Mouse (Mus musculus): Measurements from ENCODE around the gene Lefty2. TPM values are rescaled to one million over a fixed set of nuclear protein-coding genes. Genes with fewer than 3 reads are reported as not detected.
A peak's percentile ranks its signal among the peaks of the same experiment; 100 is the strongest.

Gene Lefty2
- polyA plus RNA-seq, 1 experiment from 2014 or later = not detected

DNA sequence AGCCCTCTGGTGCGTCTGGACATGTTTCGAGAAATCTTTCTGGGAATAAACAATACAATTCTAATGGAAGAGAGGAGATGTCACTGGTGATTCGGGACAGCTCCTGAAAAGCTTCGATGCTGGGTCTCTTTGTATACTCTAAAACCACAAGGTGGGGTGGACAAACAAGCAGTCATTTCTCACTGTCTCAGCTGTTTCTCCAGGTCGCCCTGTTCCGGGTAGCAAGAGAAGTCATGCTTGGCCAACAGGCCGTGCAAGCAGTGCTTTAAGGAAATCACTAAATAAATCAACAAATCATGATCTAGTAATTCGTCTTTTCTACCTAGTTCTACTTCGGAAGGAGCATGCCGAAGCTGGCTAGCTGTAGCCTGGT lies 10.7 kb downstream of the Lefty2 start:
- WGBS = 25% methylated on average over 10 of the region's 10 CpGs
- H3K4me2 ChIP-seq = peak overlapping the region; percentile 66
- no peak for ATAC-seq (ENCODE audit: insufficient read depth, low FRiP score, low read depth)
- H3K9me3 ChIP-seq = no peaks in the 10 kb centered on the region
- peaks cover 19% of the 10 kb centered on the region for H3K4me1 ChIP-seq
- no peak overlapping the region for H3K9ac ChIP-seq
- H3K27ac ChIP-seq = peak overlapping the region; percentile 84
- H3K36me3 ChIP-seq = peaks cover 20% of the 10 kb centered on the region
- H3K4me3 ChIP-seq (replicated peaks) = peak overlapping the region; percentile 68
- H3K27me3 ChIP-seq (replicated peaks) = no peaks in the 10 kb centered on the region

DNA sequence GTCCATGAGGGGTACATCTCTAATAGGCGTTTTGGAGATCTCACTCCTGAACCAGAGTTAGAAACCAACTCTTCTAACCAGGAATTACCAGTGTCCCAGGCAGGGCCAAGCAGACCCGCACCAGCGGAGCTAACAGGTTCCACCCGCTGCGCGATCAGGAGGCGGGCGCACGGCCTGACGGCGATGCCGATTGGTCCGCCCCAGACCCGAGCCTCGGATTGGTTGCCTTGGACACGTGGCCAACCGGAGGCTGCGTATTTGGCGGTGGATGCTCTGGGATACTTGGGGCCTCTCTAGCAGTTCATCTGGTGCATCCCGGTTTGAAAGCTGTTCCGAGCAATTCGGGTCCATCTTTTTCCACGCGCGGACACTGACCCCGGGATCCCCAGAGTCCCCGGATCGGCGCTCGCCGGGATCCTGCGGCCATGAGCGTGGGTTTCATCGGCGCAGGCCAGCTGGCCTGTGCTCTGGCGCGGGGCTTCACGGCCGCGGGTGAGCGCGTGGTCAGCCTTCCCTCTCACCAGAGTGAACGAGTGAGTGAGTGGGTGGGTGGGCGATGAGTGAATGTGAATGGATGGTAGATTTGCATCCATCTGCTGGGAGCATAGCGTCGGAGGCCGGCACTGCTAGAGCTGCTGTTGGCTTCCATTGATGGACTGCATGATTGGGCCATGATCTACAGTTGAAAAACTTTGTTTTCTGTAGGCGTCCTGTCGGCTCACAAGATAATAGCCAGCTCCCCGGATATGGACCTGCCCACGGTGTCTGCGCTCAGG lies 11.3 kb downstream of the Lefty2 start, which contains the start of gene Pycr2:
TSS of gene Pycr2 (plus strand) at position 255 of the 776 bp plus-strand sequence.
- ATAC-seq (ENCODE audit: insufficient read depth, low FRiP score, low read depth) = peak; percentile 95
- peak within 1 kb of the TSS; percentile 66 for H3K4me2 ChIP-seq
- H3K9ac ChIP-seq = peak within 1 kb of the TSS; percentile 64
- peak within 1 kb of the TSS; percentile 68 for H3K4me3 ChIP-seq (replicated peaks)
- H3K9me3 ChIP-seq = no peaks in the 10 kb centered on the region
- peaks cover 19% of the 10 kb centered on the region for H3K4me1 ChIP-seq
- peaks cover 20% of the 10 kb centered on the region for H3K36me3 ChIP-seq
- peak within 1 kb of the TSS; percentile 84 for H3K27ac ChIP-seq
- H3K27me3 ChIP-seq (replicated peaks) = no peaks in the 10 kb centered on the region
- whole genome bisulfite sequencing = under 1% methylated on average over 52 of the region's 52 CpGs

DNA sequence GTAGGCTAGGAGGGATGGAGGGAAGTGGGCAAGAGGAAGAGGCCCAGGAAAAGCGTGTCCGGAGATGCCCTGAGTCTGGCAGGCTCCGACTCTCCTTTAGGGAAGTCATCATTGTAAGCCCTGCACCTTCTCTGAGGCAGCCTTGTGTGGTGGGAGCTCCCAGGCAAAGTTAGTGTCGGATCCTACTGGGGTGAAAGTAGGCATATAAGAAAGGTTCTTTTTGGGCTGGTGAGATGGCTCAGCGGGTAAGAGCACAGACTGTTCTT lies 11.8 kb downstream of the Lefty2 start:
- H3K4me1 ChIP-seq = peaks cover 19% of the 10 kb centered on the region
- no peaks in the 10 kb centered on the region for H3K27me3 ChIP-seq (replicated peaks)
- 3% methylated on average over 5 of the region's 5 CpGs for WGBS
- no peak for ATAC-seq (ENCODE audit: insufficient read depth, low FRiP score, low read depth)
- peak overlapping the region; percentile 66 for H3K4me2 ChIP-seq
- peaks cover 20% of the 10 kb centered on the region for H3K36me3 ChIP-seq
- peak overlapping the region; percentile 68 for H3K4me3 ChIP-seq (replicated peaks)
- H3K9ac ChIP-seq = peak overlapping the region; percentile 64
- H3K27ac ChIP-seq = peak overlapping the region; percentile 81
- no peaks in the 10 kb centered on the region for H3K9me3 ChIP-seq

DNA sequence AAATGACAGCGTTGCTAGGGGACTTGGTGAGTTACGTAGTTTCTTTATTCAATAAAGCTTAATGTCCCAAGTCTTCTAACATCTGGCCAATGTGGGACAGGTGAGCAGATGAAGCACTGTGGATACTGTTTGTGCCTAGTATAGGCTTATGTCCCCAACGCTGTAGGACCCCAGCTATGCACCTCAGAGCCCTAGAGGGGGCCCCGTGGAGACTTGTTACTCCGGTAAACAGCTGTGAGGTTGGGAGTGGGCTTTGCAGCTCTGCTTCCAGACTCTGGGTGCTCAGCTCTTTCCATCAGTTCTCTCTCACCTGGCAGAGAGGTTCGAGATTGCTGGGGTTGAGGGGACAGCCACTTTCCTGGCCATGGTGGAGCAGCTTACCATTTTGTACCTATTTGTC lies 12.4 kb downstream of the Lefty2 start:
- Histone ChIP-seq H3K9ac (0 out of 2 replicates have a peak overlapping the region, but pooled peaks have one; percentile 12), H3K4me1 (peaks cover 19% of the 10 kb centered on the region), H3K27me3 (replicated peaks) (no peaks in the 10 kb centered on the region), H3K27ac (no peak overlapping the region), H3K4me3 (replicated peaks) (peak overlapping the region; percentile 68), H3K9me3 (no peaks in the 10 kb centered on the region), H3K4me2 (peak overlapping the region; percentile 66), H3K36me3 (peaks cover 20% of the 10 kb centered on the region)
- WGBS = 62% methylated on average over 6 of the region's 6 CpGs
- no peak for ATAC-seq (ENCODE audit: insufficient read depth, low FRiP score, low read depth)

DNA sequence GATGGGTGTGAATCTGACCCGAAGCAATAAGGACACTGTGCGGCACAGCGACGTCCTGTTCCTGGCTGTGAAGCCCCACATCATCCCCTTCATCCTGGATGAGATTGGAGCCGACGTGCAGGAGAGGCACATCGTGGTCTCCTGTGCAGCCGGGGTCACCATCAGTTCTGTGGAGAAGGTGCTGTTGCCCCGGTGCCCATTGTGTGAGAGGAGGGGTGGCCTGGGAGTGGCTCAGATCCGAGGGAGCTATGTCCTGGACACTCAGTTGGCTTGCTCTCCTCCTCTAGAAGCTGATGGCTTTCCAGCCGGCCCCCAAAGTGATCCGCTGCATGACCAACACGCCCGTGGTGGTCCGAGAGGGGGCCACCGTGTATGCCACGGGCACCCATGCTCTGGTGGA lies 13.0 kb downstream of the Lefty2 start:
- Histone ChIP-seq H3K9ac (no peak overlapping the region), H3K4me2 (peak overlapping the region; percentile 66)
- WGBS = 90% methylated on average over 17 of the region's 17 CpGs

DNA sequence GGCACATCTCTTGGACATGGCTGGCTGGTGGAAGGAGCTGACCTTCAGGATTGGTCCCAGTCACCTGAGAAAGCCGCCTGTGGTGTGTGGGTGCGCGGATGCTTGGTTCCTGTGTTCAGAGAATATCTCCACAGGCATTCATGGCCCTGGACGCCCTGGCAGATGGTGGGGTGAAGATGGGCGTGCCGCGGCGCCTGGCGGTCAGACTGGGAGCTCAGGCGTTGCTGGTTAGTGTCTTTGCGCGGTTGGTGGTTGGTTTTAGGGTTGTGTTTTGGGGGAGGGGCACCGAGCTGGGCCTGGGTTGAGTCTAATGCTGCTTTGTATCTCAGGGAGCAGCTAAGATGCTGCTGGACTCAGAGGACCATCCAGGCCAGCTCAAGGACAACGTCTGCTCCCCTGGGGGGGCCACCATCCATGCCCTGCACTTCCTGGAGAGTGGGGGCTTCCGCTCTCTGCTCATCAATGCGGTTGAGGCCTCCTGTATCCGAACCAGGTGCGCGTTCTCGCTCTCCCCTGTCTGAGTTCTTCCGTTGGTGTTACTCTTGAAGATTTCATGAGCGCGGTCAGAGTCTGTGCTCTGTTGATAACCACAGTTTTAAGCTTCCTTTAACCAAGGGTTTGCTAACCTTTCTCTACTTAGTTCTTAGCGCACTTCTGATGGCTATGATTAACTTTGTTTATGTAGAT lies 13.7 kb downstream of the Lefty2 start:
- no peak for ATAC-seq (ENCODE audit: insufficient read depth, low FRiP score, low read depth)
- Histone ChIP-seq H3K4me2 (no peak overlapping the region), H3K9ac (no peak overlapping the region), H3K27me3 (replicated peaks) (no peaks in the 10 kb centered on the region), H3K4me1 (peaks cover 19% of the 10 kb centered on the region), H3K9me3 (no peaks in the 10 kb centered on the region), H3K4me3 (replicated peaks) (no peak overlapping the region), H3K27ac (no peak overlapping the region), H3K36me3 (peaks cover 20% of the 10 kb centered on the region)
- WGBS = 90% methylated on average over 24 of the region's 24 CpGs

More for the DNA sequence above, 13.0 kb downstream of the Lefty2 start:
- H3K4me1 ChIP-seq = peaks cover 19% of the 10 kb centered on the region
- peaks cover 20% of the 10 kb centered on the region for H3K36me3 ChIP-seq
- H3K9me3 ChIP-seq = no peaks in the 10 kb centered on the region
- H3K27me3 ChIP-seq (replicated peaks) = no peaks in the 10 kb centered on the region
- no peak overlapping the region for H3K27ac ChIP-seq
- peak overlapping the region; percentile 68; the same call in 1 of the 2 replicates for H3K4me3 ChIP-seq (replicated peaks)
- no peak for ATAC-seq (ENCODE audit: insufficient read depth, low FRiP score, low read depth)

DNA sequence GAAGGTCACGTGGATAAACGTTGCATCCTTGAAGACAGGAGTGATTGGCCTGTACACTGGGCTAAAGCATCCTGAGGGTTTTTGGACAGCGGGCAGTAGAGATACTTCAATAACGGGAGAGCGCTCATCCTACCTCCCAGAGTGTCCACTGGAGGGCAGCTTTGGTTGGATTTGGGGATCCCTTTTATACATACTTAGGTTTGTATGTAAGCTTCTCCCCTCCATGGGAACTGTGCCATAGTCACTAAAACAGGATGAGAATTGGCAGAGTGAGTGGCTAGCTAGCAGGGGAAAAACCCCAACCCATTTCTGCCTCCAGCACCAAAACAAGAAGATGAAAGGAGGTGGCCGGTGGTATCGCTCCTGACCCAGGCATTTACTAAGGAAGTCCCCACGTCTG lies 18.2 kb downstream of the Lefty2 start:
- ATAC-seq (ENCODE audit: insufficient read depth, low FRiP score, low read depth) = no peak
- WGBS = 44% methylated on average over 8 of the region's 8 CpGs
- H3K4me3 ChIP-seq (replicated peaks) = no peak overlapping the region
- peaks cover 2% of the 10 kb centered on the region; the same call in 1 of the 2 replicates for H3K4me1 ChIP-seq
- H3K27me3 ChIP-seq (replicated peaks) = no peaks in the 10 kb centered on the region
- H3K9ac ChIP-seq = no peak overlapping the region
- H3K4me2 ChIP-seq = no peak overlapping the region
- H3K9me3 ChIP-seq = no peaks in the 10 kb centered on the region
- no peak overlapping the region for H3K27ac ChIP-seq
- H3K36me3 ChIP-seq = peaks cover 18% of the 10 kb centered on the region

DNA sequence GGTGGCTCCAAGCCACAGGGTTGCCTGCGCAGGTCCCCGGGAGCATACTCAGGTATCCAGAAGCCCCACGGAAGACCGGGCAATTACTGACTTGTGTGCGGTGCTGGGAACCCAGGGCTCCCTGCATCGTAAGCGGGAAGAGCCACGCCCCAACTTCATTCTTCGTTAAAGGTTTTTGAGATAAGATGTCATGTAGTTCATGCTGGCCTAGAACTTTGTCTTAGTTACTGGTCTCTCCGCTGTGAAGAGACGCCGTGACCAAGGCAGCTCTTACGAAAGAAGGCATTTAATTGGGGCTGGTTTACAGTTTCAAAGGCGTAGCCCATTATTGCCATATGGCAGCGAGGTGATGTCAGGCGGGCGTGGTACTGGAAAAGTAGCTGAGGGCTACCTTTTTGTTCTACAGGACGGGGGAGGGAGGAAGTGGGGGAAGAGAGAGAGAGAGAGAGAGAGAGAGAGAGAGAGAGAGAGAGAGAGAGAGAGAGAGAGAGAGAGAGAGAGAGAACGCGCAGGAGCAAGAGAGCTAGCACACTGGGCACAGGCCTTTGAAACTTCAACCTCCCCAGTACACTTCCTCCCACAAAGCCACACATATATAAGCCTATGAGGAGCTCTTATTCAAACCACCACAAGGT lies 18.9 kb downstream of the Lefty2 start:
- Histone ChIP-seq H3K4me1 (no peaks in the 10 kb centered on the region), H3K27me3 (replicated peaks) (no peaks in the 10 kb centered on the region), H3K36me3 (peaks cover 12% of the 10 kb centered on the region), H3K4me2 (no peak overlapping the region), H3K4me3 (replicated peaks) (no peak overlapping the region), H3K27ac (no peak overlapping the region), H3K9ac (no peak overlapping the region), H3K9me3 (no peaks in the 10 kb centered on the region)
- WGBS = 43% methylated on average over 20 of the region's 20 CpGs
- no peak; the same call in 1 of the 2 replicates for ATAC-seq (ENCODE audit: insufficient read depth, low FRiP score, low read depth)

DNA sequence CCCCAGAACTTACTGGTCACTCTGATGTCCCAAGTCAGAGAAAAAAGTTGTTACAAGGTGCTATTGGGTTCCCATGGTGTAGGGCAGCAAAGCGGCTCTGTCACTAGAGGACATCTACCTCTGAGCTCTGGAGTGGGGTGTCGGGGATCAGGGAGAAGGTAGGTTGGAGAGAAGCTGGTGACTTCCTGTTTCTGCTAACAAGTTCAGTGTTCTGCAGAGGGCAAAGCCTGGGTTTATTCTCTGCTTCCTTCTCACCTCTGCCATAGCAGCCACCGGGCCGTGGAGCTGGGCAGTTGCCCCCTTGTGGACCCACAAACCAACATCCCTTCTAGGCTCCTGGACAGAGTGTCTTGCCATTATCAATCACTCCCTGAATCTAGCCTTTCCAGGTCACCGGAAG lies 19.9 kb downstream of the Lefty2 start:
- Histone ChIP-seq H3K4me2 (no peak overlapping the region), H3K9ac (no peak overlapping the region), H3K9me3 (no peaks in the 10 kb centered on the region), H3K4me1 (no peaks in the 10 kb centered on the region), H3K27me3 (replicated peaks) (no peaks in the 10 kb centered on the region), H3K27ac (no peak overlapping the region), H3K36me3 (peaks cover 3% of the 10 kb centered on the region), H3K4me3 (replicated peaks) (no peak overlapping the region)
- no peak for ATAC-seq (ENCODE audit: insufficient read depth, low FRiP score, low read depth)
- WGBS = 77% methylated on average over 5 of the region's 5 CpGs

DNA sequence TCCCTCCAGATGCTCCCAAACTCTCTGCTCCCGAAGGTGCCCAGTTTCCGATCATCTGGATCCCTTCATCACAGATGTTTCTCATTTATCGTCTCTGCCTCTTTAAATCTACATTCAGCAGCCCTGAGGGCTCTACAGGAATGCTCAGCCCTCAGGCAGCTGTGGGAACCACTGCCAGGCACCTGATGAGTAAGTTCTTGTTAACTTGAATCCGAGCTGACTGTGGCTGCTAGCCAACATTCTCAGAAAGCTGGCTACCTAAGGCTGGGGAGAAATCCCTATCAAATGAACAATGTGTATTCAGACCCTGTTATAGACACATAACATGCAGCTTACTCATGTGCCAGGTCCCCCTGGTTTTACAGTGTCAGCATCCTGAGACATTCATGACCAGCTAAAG lies 20.9 kb downstream of the Lefty2 start:
- Histone ChIP-seq H3K9ac (no peak overlapping the region), H3K4me3 (replicated peaks) (no peak overlapping the region), H3K36me3 (no peaks in the 10 kb centered on the region), H3K27ac (no peak overlapping the region), H3K27me3 (replicated peaks) (no peaks in the 10 kb centered on the region), H3K9me3 (no peaks in the 10 kb centered on the region), H3K4me1 (no peaks in the 10 kb centered on the region), H3K4me2 (no peak overlapping the region)
- WGBS = 30% methylated on average over 4 of the region's 4 CpGs
- no peak for ATAC-seq (ENCODE audit: insufficient read depth, low FRiP score, low read depth)

DNA sequence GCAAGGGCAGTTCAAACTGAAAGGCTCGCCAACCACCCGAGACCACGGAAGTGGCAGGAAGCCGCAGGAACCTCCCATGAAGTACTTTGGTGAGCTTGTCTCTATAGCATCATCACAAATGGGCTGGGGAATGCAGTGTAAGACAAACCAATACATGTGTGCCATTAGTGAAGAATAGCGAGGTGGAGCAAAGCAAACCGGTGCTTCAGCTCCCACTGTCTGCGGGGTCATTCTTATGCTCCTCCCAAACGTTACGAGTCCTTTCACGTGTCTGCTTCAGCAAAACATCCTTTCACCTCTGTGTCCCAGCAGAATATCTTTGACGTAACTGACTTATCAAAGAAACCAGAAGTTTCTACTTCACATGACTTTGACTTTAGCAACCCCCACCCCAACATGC lies 23.5 kb downstream of the Lefty2 start:
- ATAC-seq (ENCODE audit: insufficient read depth, low FRiP score, low read depth) = no peak
- no peak overlapping the region for H3K4me3 ChIP-seq (replicated peaks)
- no peaks in the 10 kb centered on the region for H3K4me1 ChIP-seq
- no peaks in the 10 kb centered on the region for H3K9me3 ChIP-seq
- no peaks in the 10 kb centered on the region for H3K36me3 ChIP-seq
- no peaks in the 10 kb centered on the region for H3K27me3 ChIP-seq (replicated peaks)
- no peak overlapping the region for H3K9ac ChIP-seq
- H3K4me2 ChIP-seq = no peak overlapping the region
- WGBS = 84% methylated on average over 11 of the region's 11 CpGs
- H3K27ac ChIP-seq = no peak overlapping the region

DNA sequence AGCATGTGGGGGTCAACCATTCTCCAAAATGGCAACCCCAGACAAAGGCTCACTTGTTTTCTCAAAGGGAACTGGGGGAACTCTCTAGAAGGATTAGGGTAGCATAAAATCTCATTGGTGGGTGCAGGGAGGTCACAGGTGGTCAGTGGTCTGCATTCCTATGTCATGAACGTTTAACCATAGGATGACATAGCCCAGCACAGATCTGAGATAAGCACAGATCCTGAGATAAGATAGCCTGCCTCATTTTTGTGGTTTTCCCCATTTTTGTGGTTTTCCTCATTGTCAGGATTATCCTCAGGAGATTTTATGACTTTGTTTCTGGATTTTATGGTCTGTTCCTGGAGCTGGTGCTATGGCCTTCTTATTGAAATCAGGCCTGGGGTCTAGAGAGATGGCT lies 24.1 kb downstream of the Lefty2 start:
- no peak overlapping the region for H3K9ac ChIP-seq
- no peaks in the 10 kb centered on the region for H3K27me3 ChIP-seq (replicated peaks)
- no peak overlapping the region for H3K27ac ChIP-seq
- no peak overlapping the region for H3K4me2 ChIP-seq
- WGBS = 20% methylated on average over 1 of the region's 1 CpGs
- no peaks in the 10 kb centered on the region for H3K4me1 ChIP-seq
- H3K9me3 ChIP-seq = no peaks in the 10 kb centered on the region
- no peak overlapping the region for H3K4me3 ChIP-seq (replicated peaks)
- H3K36me3 ChIP-seq = no peaks in the 10 kb centered on the region
- ATAC-seq (ENCODE audit: insufficient read depth, low FRiP score, low read depth) = no peak

All from stomach, embryonic 15.5 days (tissue).